ENCODE assay signal across 16 mouse cellular contexts in genomic region chr12:57541118-57541517, GRCm38 (mm10). TPM values are rescaled to one million over a fixed set of nuclear protein-coding genes. Genes with fewer than 3 reads are reported as not detected.
DNase-seq lines count a peak whose midpoint lies in the region; ATAC-seq lines count a peak whose summit lies in the region.
"Had no signal": no experiment of that assay in that cellular context is flagged by ENCODE, and none has a peak within 500 bp of the region (broad histone marks: within the 10 kb centered on the region; RNA-seq: fewer than 3 reads in every experiment).

No protein-coding gene starts in this region.

- ATAC-seq in liver, embryonic 13.5 days (ENCODE audit: low read depth): no peak
- ATAC-seq in intestine, embryonic 16.5 days: no peak
- ATAC-seq in liver, embryonic 16.5 days (ENCODE audit: low read depth): no peak

- H3K27me3 ChIP-seq in liver, embryonic 13.5 days: peaks cover 92% of the 10 kb centered on the region
- H3K27me3 ChIP-seq in intestine, embryonic 16.5 days (replicated peaks; ENCODE audit: control insufficient read depth, insufficient read depth, low read length): peaks cover 40% of the 10 kb centered on the region
- peaks cover 88% of the 10 kb centered on the region for H3K27me3 ChIP-seq in liver, embryonic 16.5 days (ENCODE audit: control insufficient read depth, insufficient read depth, low read depth, low read length)
- peaks cover 100% of the 10 kb centered on the region for H3K27me3 ChIP-seq in limb, embryonic 10.5 days (ENCODE audit: low read depth, poor library complexity, severe bottlenecking)

- H3K4me2 ChIP-seq in liver, embryonic 13.5 days: peak overlapping the region; percentile 14
- H3K4me2 ChIP-seq in intestine, embryonic 16.5 days (ENCODE audit: low read depth, low read length): peak overlapping the region; percentile 49
- H3K4me2 ChIP-seq in liver, embryonic 16.5 days (ENCODE audit: low read depth, low read length): no peak overlapping the region
- H3K4me2 ChIP-seq: embryonic facial prominence, embryonic 13.5 days had no signal

- H3K9me3 ChIP-seq in liver, embryonic 13.5 days (replicated peaks): no peaks in the 10 kb centered on the region
- H3K9me3 ChIP-seq in intestine, embryonic 16.5 days (ENCODE audit: control insufficient read depth, low read length): no peaks in the 10 kb centered on the region
- no peaks in the 10 kb centered on the region for H3K9me3 ChIP-seq in liver, embryonic 16.5 days (replicated peaks; ENCODE audit: control insufficient read depth, low read length)
- H3K9me3 ChIP-seq in limb, embryonic 10.5 days (replicated peaks): no peaks in the 10 kb centered on the region
- H3K9me3 ChIP-seq: embryonic facial prominence, embryonic 13.5 days; forebrain, embryonic 10.5 days; hindbrain, embryonic 10.5 days had no signal

- no peak overlapping the region for H3K9ac ChIP-seq in liver, embryonic 13.5 days
- peak overlapping the region; percentile 54 for H3K9ac ChIP-seq in intestine, embryonic 16.5 days (ENCODE audit: low read depth, low read length)
- no peak overlapping the region for H3K9ac ChIP-seq in liver, embryonic 16.5 days (ENCODE audit: low read depth, low read length)
- H3K9ac ChIP-seq: embryonic facial prominence, embryonic 13.5 days had no signal

- intact Hi-C loops in gastrocnemius, postnatal 36 days (cut with DNase I): no loop called here

- H3K27ac ChIP-seq in liver, embryonic 13.5 days: no peak overlapping the region
- no peak overlapping the region; the same call in 1 of the 2 replicates for H3K27ac ChIP-seq in intestine, embryonic 16.5 days (ENCODE audit: low read length)
- no peak overlapping the region for H3K27ac ChIP-seq in liver, embryonic 16.5 days (ENCODE audit: low read length)
- no peak overlapping the region for H3K27ac ChIP-seq in limb, embryonic 10.5 days
- H3K27ac ChIP-seq: embryonic facial prominence, embryonic 13.5 days; forebrain, embryonic 10.5 days; hindbrain, embryonic 10.5 days had no signal

- DNase-seq in liver, embryonic 13.5 days: no peak
- DNase-seq in liver: no peak
- DNase-seq in retina, embryonic 14.5 days (ENCODE audit: low spot score): peak; percentile 47
- no peak for DNase-seq in limb, embryonic 10.5 days (ENCODE audit: low spot score)
- DNase-seq in gastrocnemius, postnatal 36 days: no peak
- DNase-seq: adrenal gland, postnatal 25 days; kidney, adult 8-10 months; right cerebral cortex, postnatal 25 days; thymus, postnatal 4 days had no signal

- no peaks in the 10 kb centered on the region for H3K36me3 ChIP-seq in liver, embryonic 13.5 days
- H3K36me3 ChIP-seq in intestine, embryonic 16.5 days (ENCODE audit: control insufficient read depth, insufficient read depth, low read length): no peaks in the 10 kb centered on the region
- no peaks in the 10 kb centered on the region for H3K36me3 ChIP-seq in liver, embryonic 16.5 days (ENCODE audit: control insufficient read depth, insufficient read depth)
- H3K36me3 ChIP-seq in limb, embryonic 10.5 days: no peaks in the 10 kb centered on the region
- H3K36me3 ChIP-seq: embryonic facial prominence, embryonic 13.5 days; forebrain, embryonic 10.5 days; hindbrain, embryonic 10.5 days had no signal

- WGBS in liver, embryonic 13.5 days (ENCODE audit: insufficient replicate concordance): 12% methylated on average over 6 of the region's 6 CpGs
- 11% methylated on average over 6 of the region's 6 CpGs for WGBS in intestine, embryonic 16.5 days
- 12% methylated on average over 6 of the region's 6 CpGs for WGBS in liver, embryonic 16.5 days (ENCODE audit: insufficient replicate concordance)
- WGBS in limb, embryonic 10.5 days: 11% methylated on average over 6 of the region's 6 CpGs

- peaks cover 16% of the 10 kb centered on the region; the same call in 1 of the 2 replicates for H3K4me1 ChIP-seq in liver, embryonic 13.5 days (replicated peaks)
- peaks cover 7% of the 10 kb centered on the region; the same call in 1 of the 2 replicates for H3K4me1 ChIP-seq in intestine, embryonic 16.5 days (ENCODE audit: control insufficient read depth, insufficient read depth, low read length)
- no peaks in the 10 kb centered on the region; the same call in 1 of the 2 replicates for H3K4me1 ChIP-seq in liver, embryonic 16.5 days (ENCODE audit: control insufficient read depth, low read depth, low read length)
- peaks cover 39% of the 10 kb centered on the region for H3K4me1 ChIP-seq in limb, embryonic 10.5 days

- H3K4me3 ChIP-seq in liver, embryonic 13.5 days (replicated peaks): no peak overlapping the region
- peak overlapping the region; percentile 37 for H3K4me3 ChIP-seq in intestine, embryonic 16.5 days (ENCODE audit: low read length)
- 0 out of 2 replicates have a peak overlapping the region, but pooled peaks have one; percentile 6 for H3K4me3 ChIP-seq in liver, embryonic 16.5 days (ENCODE audit: low read depth, low read length)
- H3K4me3 ChIP-seq in limb, embryonic 10.5 days: no peak overlapping the region
- H3K4me3 ChIP-seq: embryonic facial prominence, embryonic 13.5 days had no signal

RNA-seq across cellular contexts. Expression of gene Foxa1, which starts 5.6 kb away (rescaled TPM):
- polyA plus RNA-seq in liver, embryonic 13.5 days (2015; fragmentation: Nextera tagmentation; extraction: Ambion mirVana): 0.67 and 0.73 TPM in 2 replicates
- 2.9 and 3.3 TPM in 2 replicates for polyA plus RNA-seq in intestine, embryonic 16.5 days (2015; fragmentation: Nextera tagmentation; extraction: Ambion mirVana)
- 0.72 and 0.74 TPM in 2 replicates for polyA plus RNA-seq in liver, embryonic 16.5 days (2015; fragmentation: Nextera tagmentation; extraction: Ambion mirVana)
- 0.08 TPM in 1 of 2 replicates, not detected in the other for polyA plus RNA-seq in limb, embryonic 10.5 days (2016; fragmentation: Nextera tagmentation; extraction: Ambion mirVana)
- not detected for total RNA-seq in gastrocnemius, postnatal 36 days (2021)
- total RNA-seq: adrenal gland, postnatal 25 days; gastrocnemius, adult 8-10 months; left cerebral cortex, postnatal 14 days had no signal

RNA-seq across cellular contexts. Expression of gene Ttc6, which starts 22.8 kb away (rescaled TPM):
- 0.05 TPM in 1 of 2 replicates, not detected in the other for polyA plus RNA-seq in liver, embryonic 13.5 days (2015; fragmentation: Nextera tagmentation; extraction: Ambion mirVana)
- 0.50 and 0.81 TPM in 2 replicates for polyA plus RNA-seq in intestine, embryonic 16.5 days (2015; fragmentation: Nextera tagmentation; extraction: Ambion mirVana)
- 0.06 and 0.08 TPM in 2 replicates for polyA plus RNA-seq in liver, embryonic 16.5 days (2015; fragmentation: Nextera tagmentation; extraction: Ambion mirVana)
- polyA plus RNA-seq in limb, embryonic 10.5 days (2016; fragmentation: Nextera tagmentation; extraction: Ambion mirVana): 0.04 and 0.05 TPM in 2 replicates
- not detected for total RNA-seq in gastrocnemius, postnatal 36 days (2021)
- total RNA-seq: adrenal gland, postnatal 25 days; gastrocnemius, adult 8-10 months had no signal

Comparison
In these comparisons a context has a peak if more than half of its experiments do, and no peak if none do; other contexts are left out.
1. H3K4me3 ChIP-seq: peak in intestine, embryonic 16.5 days (single experiment) and liver, embryonic 16.5 days (single experiment); none in liver, embryonic 13.5 days (single experiment) and limb, embryonic 10.5 days (single experiment).